Mouse (Mus musculus) C2C12 (cell line): Measurements from ENCODE around the gene Prpf19. TPM values are rescaled to one million over a fixed set of nuclear protein-coding genes. Genes with fewer than 3 reads are reported as not detected.

Experiments
- H3K27me3 ChIP-seq: one replicate; pipeline ENCODE4 v1.6.1; 2011; ENCODE audit not compliant: control insufficient read depth, insufficient read depth, insufficient read length
- H3K36me3 ChIP-seq: one replicate; pipeline ENCODE4 v1.6.1; 2011; ENCODE audit not compliant: control insufficient read depth, insufficient read depth
- H3K4me3 ChIP-seq: one replicate; pipeline ENCODE4 v1.5.1; 2011; ENCODE audit warnings: mild to moderate bottlenecking, control low read depth; ENCODE audit not compliant: poor library complexity, insufficient read depth, severe bottlenecking
- H3K79me2 ChIP-seq: one replicate; pipeline ENCODE4 v1.6.1; 2011; ENCODE audit not compliant: control insufficient read depth, insufficient read depth
- H3K79me3 ChIP-seq: one replicate; pipeline ENCODE4 v1.6.1; 2011; ENCODE audit warnings: low read depth, control low read depth
- H3ac ChIP-seq: one replicate; pipeline ENCODE3; 2011; ENCODE audit warnings: low read depth; ENCODE audit not compliant: control insufficient read depth, insufficient read length
- CEBPB ChIP-seq: IDR thresholded peaks from one replicate; pipeline ENCODE4 v1.6.1; 2011; ENCODE audit warnings: low read depth, mild to moderate bottlenecking, control low read depth, moderate library complexity
- CTCF ChIP-seq: IDR thresholded peaks from one replicate; pipeline ENCODE4 v1.5.1; 2011; ENCODE audit not compliant: control insufficient read depth, insufficient read depth, insufficient read length
- FOSL1 ChIP-seq: IDR thresholded peaks from one replicate; pipeline ENCODE4 v1.8.0; 2011; ENCODE audit warnings: mild to moderate bottlenecking, low read length; ENCODE audit not compliant: poor library complexity, insufficient read depth, severe bottlenecking
- MAX ChIP-seq: IDR thresholded peaks from one replicate; pipeline ENCODE4 v1.6.1; 2011; ENCODE audit warnings: mild to moderate bottlenecking, control low read depth
- MYOD1 ChIP-seq: IDR thresholded peaks from one replicate; pipeline ENCODE4 v1.6.1; 2011; ENCODE audit warnings: low read depth; ENCODE audit not compliant: control insufficient read depth, insufficient read length
- MYOG ChIP-seq: IDR thresholded peaks from one replicate; pipeline ENCODE4 v1.6.1; 2011; ENCODE audit not compliant: control insufficient read depth, insufficient read length; ENCODE audit errors: extremely low read depth
- USF1 ChIP-seq: IDR thresholded peaks from one replicate; pipeline ENCODE4 v1.6.1; 2011; ENCODE audit warnings: low read depth, mild to moderate bottlenecking, control low read depth, moderate library complexity
- long read RNA-seq, 2 experiments: library from polyadenylated mRNA; unstranded; transcript quantifications; one replicate each; pipeline ENCODE4 v2.0.0; 2019 to 2020
- polyA plus RNA-seq: library from polyadenylated mRNA; unstranded; fragments of >200 nt; fragmentation: generic; extraction: Trizol; gene quantifications from one replicate; pipeline ENCODE4 v1.2.1, GENCODE M21; 2012; ENCODE audit warnings: missing spikeins

Gene Prpf19
- 299 TPM for polyA plus RNA-seq
- long read RNA-seq, experiment 1, partial matches to known transcripts: 1 of 1 reads
- long read RNA-seq, experiment 1, other reads (novel, unspliced or antisense): 0 of 1 reads
- long read RNA-seq, experiment 2, full-length matches to known transcripts: 37 of 43 reads
- long read RNA-seq, experiment 2, partial matches to known transcripts: 3 of 43 reads
- long read RNA-seq, experiment 2, other reads (novel, unspliced or antisense): 3 of 43 reads

DNA sequence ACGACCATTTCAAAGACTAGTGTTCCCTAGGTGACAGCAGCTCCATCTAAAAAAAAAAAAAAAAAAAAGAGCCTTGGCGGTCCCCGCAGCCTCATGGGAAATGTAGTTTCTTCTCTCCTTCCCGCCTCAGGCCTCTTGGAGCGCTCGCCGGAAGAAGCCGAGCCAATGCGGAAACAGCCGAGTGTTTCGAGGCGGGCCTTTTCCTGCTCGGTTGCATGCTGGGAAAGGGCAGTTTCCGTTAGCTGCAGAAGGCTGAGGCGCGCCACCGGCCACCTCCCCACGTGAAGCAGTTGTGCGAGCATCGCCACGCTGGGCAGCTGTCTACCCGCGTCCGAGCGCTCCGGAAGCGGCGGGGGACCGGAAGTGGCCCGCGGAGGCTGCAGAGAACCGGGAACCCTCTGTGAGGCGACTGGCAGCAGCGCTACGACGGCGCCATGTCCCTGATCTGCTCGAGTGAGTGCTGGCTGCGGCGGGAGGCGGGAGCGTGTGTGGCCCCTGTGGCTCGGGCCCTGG lies at the start of gene Prpf19:
TSS of gene Prpf19 (plus strand) at position 216 of the 513 bp plus-strand sequence.
- Histone ChIP-seq H3K36me3 (peaks cover 30% of the 10 kb centered on the region), H3K27me3 (no peaks in the 10 kb centered on the region), H3K4me3 (peak within 1 kb of the TSS; percentile 97), H3K79me2 (peaks cover 46% of the 10 kb centered on the region), H3ac (peak within 1 kb of the TSS; percentile 80), H3K79me3 (peaks cover 34% of the 10 kb centered on the region)
- TF ChIP-seq CTCF (no peak), USF1 (peak; percentile 10), MYOD1 (no peak), CEBPB (no peak), FOSL1 (no peak), MYOG (no peak), MAX (peak; percentile 94)

DNA sequence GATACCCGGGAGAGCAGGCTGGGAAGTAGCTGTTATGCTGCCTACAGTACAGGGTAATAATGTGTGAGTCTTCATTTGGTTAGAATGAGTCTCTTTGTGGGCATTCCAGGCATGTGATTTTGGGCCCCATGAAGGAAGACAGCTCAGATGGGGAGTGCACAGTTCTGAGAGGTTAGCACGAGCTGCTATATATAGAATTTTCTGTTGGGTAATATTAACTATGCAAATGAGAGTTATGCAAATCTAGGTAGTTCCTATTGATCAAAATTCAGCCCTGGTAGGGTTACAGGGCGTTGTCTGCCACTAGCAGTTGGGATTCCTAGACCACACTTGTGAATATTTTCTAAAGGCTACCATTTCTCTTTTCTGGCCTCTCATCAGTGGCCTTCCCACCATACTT lies 49.6 kb upstream of the Prpf19 start:
- Histone ChIP-seq H3K4me3 (no peak overlapping the region), H3K79me2 (no peaks in the 10 kb centered on the region), H3K27me3 (no peaks in the 10 kb centered on the region), H3K36me3 (no peaks in the 10 kb centered on the region), H3ac (no peak overlapping the region), H3K79me3 (no peaks in the 10 kb centered on the region)
- TF ChIP-seq FOSL1: no peak
- TF ChIP-seq CEBPB: no peak
- no peak for TF ChIP-seq MAX
- TF ChIP-seq USF1: no peak
- no peak for TF ChIP-seq MYOD1

DNA sequence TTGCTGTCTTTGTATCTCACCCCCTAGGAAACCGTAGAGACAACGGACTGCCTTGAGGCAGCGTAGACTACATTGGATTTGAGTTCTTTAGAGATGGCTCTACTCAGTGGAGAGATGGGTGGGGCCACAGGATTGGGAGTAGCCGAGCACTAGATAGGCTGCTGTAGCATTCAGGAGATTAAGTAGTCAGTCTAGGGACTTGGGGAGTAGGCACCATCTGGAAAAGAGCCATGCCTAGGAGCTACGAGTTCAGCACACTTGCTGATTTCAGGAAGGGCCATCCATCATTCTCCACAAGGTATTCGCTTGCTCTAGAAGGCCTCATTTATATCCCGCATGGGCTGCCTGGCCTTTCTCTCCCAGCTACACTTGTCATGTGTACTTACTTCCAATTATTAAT lies 48.9 kb upstream of the Prpf19 start:
- no peaks in the 10 kb centered on the region for H3K27me3 ChIP-seq
- no peaks in the 10 kb centered on the region for H3K79me3 ChIP-seq
- no peak overlapping the region for H3ac ChIP-seq
- H3K79me2 ChIP-seq: no peaks in the 10 kb centered on the region
- H3K36me3 ChIP-seq: no peaks in the 10 kb centered on the region
- H3K4me3 ChIP-seq: no peak overlapping the region
- no peak for TF ChIP-seq USF1
- no peak for TF ChIP-seq FOSL1
- TF ChIP-seq MYOG: no peak
- TF ChIP-seq CEBPB: no peak
- no peak for TF ChIP-seq MYOD1
- no peak for TF ChIP-seq CTCF
- TF ChIP-seq MAX: no peak

DNA sequence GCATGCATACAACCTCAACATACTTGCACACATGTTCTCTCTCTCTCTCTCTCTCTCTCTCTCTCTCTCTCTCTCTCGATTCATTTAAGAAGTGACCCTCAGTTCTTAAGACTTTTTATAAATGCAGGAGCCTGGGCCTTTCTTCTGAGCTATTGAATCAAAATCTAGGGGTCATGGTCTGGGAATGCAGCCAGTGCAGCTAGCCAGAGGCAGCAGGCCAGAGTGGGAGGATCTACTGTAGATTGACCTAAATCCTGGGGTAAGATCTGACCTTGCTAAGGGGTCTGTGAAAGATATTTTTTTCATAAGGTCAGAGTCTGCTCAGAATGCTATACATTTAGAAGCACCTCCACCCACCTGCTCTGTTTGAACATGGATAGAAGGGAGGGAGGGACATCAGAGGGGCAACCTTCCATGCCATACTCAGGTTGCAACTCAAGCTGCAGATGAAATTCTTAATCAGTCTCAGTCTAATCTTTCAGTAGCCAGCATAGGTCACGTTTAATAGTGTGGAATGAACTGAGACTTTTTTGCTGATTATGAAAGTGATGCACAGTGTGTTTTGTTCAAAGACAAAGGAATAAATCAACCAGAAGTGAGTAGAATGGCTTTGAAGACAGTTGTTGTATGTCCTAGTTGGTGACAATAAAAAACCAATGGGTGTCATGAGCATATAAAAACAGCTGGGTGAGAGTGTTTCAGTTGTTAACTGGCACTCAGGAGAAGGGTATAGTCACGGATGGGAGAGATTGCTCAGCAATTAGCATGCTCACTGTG lies 47.5 kb upstream of the Prpf19 start:
- H3K79me3 ChIP-seq: no peaks in the 10 kb centered on the region
- TF ChIP-seq MAX: no peak
- TF ChIP-seq MYOG: no peak
- TF ChIP-seq MYOD1: no peak
- TF ChIP-seq CEBPB: no peak
- no peak for TF ChIP-seq USF1
- TF ChIP-seq CTCF: no peak
- no peak for TF ChIP-seq FOSL1
- H3K27me3 ChIP-seq: no peaks in the 10 kb centered on the region
- H3K79me2 ChIP-seq: no peaks in the 10 kb centered on the region
- H3K36me3 ChIP-seq: no peaks in the 10 kb centered on the region
- H3K4me3 ChIP-seq: no peak overlapping the region
- no peak overlapping the region for H3ac ChIP-seq

DNA sequence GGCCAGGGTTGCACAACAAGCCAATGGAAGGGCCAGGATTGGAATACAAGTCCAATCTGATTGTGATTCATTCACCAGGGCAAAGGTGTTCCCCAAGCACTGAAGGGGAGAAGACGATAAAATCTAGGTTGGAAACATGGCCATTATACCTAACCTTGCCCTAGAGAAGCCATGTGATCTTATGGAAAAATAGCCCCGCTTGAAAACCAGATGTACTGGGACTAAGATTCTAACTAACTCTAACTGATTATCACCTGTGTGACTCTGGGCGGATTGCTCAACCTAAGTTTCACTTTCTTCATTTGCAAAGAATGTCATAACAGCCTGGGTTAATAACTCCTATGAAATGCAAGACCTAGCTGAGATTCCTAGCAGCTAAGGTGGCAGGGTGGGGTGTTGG lies 39.6 kb upstream of the Prpf19 start:
- no peak overlapping the region for H3ac ChIP-seq
- no peak overlapping the region for H3K4me3 ChIP-seq
- peaks cover 23% of the 10 kb centered on the region for H3K36me3 ChIP-seq
- H3K79me2 ChIP-seq: no peaks in the 10 kb centered on the region
- no peaks in the 10 kb centered on the region for H3K27me3 ChIP-seq
- H3K79me3 ChIP-seq: peaks cover 1% of the 10 kb centered on the region
- TF ChIP-seq MYOG (no peak), MYOD1 (no peak), CEBPB (no peak), FOSL1 (no peak), USF1 (no peak), MAX (no peak), CTCF (no peak)
